Mouse (Mus musculus): Measurements from ENCODE around the gene Olfr308. TPM values are rescaled to one million over a fixed set of nuclear protein-coding genes. Genes with fewer than 3 reads are reported as not detected.
"Not testable (repeated sequence)": the region's sequence is repeated elsewhere in the genome, so short reads cannot be mapped to it uniquely, and the experiment has no call there.

Olfr308 gene
- polyA plus RNA-seq (2011; ENCODE audit: insufficient read depth, insufficient read length, low replicate concordance, missing spikeins): not detected in 2 replicates

- H3K27ac ChIP-seq (ENCODE audit: control insufficient read depth, insufficient read depth, low read depth, low read length, poor library complexity): no peak within 1 kb of the TSS
- H3K4me1 ChIP-seq (ENCODE audit: control insufficient read depth, insufficient read depth, low read length): no peaks in the 10 kb centered on the region
- H3K4me3 ChIP-seq (replicated peaks; ENCODE audit: control insufficient read depth, low read depth, low read length): no peak within 1 kb of the TSS
- TF ChIP-seq CTCF (IDR thresholded peaks at IDR 0.05; ENCODE audit: control insufficient read depth, insufficient read depth, low read length) (no peak), POLR2A (IDR thresholded peaks at IDR 0.05; ENCODE audit: borderline replicate concordance, control insufficient read depth, low read depth, low read length) (no peak)
These were observed at the start of gene Olfr308 for GRCm38 (mm10) chr7:86325530-86325929. TSS of gene Olfr308 (minus strand) at chr7:86325630.

DNA sequence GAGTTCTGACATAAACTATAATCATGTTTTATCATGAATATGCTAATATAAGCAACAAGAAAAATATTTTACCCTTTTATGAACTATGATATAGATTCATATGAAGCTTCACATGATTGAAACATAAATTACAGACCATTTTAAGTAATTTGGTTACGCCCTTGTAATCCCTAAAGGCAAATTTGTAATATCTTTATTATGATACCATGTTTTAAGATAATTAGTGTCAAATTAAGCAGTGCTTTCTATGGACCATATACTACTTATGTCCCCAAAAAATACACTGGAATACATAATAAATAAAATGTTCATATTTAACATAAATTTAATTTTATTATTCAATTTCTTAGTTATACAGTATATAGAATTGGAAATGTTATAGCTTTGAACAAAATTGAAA, 41.4 kb upstream of the Olfr308 start, which contains the start of gene Olfr305:
TSS of gene Olfr305 (minus strand) at position 101 of the 400 bp plus-strand sequence.
- 77% methylated on average over 1 of the region's 1 CpGs for WGBS
- Histone ChIP-seq H3K27ac (ENCODE audit: control insufficient read depth, insufficient read depth, low read depth, low read length, poor library complexity) (no peak within 1 kb of the TSS), H3K4me3 (replicated peaks; ENCODE audit: control insufficient read depth, low read depth, low read length) (no peak within 1 kb of the TSS), H3K4me1 (ENCODE audit: control insufficient read depth, insufficient read depth, low read length) (no peaks in the 10 kb centered on the region)
- no peak for TF ChIP-seq CTCF (IDR thresholded peaks at IDR 0.05; ENCODE audit: control insufficient read depth, insufficient read depth, low read length)
- no peak for TF ChIP-seq POLR2A (IDR thresholded peaks at IDR 0.05; ENCODE audit: borderline replicate concordance, control insufficient read depth, low read depth, low read length)

- H3K4me3 ChIP-seq (replicated peaks; ENCODE audit: control insufficient read depth, low read depth, low read length); H3K4me1 ChIP-seq (ENCODE audit: control insufficient read depth, insufficient read depth, low read length); H3K27ac ChIP-seq (ENCODE audit: control insufficient read depth, insufficient read depth, low read depth, low read length, poor library complexity): not testable (repeated sequence)
- 87% methylated on average over 9 of the region's 9 CpGs for WGBS
These were observed 20.9 kb upstream of the Olfr308 start for GRCm38 (mm10) chr7:86346296-86346695.

DNA sequence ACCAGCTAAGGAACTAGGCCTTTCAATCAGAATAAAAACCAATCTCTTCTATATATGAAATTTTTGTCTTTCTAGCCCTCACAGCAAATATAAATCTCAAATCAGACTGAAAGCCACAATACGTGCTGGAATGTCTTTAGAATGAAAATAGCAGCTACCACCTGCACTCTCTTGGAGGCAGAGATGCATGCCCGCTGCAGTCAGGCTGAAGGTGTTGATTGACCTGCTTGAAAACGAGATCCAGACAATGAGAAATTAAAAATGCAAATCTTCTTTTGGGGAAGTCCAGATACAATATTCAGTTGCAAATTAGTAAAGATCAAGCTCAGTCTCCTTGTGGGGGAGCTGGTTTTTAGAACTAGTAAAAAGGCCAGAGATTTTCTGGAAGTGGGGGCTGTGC, 18.8 kb upstream of the Olfr308 start:
- no peak overlapping the region for H3K4me3 ChIP-seq (replicated peaks; ENCODE audit: control insufficient read depth, low read depth, low read length)
- no peaks in the 10 kb centered on the region for H3K4me1 ChIP-seq (ENCODE audit: control insufficient read depth, insufficient read depth, low read length)
- TF ChIP-seq POLR2A (IDR thresholded peaks at IDR 0.05; ENCODE audit: borderline replicate concordance, control insufficient read depth, low read depth, low read length) (no peak), CTCF (IDR thresholded peaks at IDR 0.05; ENCODE audit: control insufficient read depth, insufficient read depth, low read length) (no peak)
- 66% methylated on average over 3 of the region's 3 CpGs for WGBS
- H3K27ac ChIP-seq (ENCODE audit: control insufficient read depth, insufficient read depth, low read depth, low read length, poor library complexity): no peak overlapping the region

DNA sequence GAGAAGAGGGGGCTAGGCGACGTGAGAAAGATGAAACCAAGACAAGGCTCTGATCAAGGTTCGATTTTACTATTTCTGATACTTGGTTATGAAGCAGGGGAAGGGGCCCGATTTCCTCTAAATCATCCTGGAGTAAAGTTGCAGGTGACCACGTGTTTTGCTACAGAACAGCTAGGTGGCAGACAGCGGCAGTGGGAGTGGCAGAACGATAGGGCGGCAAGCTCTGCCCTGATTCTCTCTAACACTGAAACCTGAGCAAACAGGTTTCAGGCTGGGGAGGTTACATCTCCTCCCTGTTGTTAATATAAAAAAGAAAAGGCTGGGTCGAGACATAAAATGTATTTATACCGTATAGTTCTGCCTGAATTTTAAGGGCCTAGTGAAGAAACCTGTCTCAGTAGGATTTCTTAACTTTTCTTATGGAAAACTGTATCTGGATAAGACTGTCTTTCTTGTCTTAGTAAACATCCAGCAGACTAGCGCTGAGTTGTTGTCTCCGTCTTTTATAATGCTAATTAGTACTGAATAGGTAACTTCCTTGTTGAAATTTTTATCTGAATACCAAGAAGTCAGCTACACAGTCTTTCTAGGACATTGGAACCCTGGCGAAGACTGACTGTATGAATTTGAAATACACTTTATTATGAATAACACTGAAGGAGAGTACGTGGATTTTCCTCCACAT, 17.6 kb upstream of the Olfr308 start:
- 72% methylated on average over 14 of the region's 14 CpGs for WGBS
- Histone ChIP-seq H3K27ac (ENCODE audit: control insufficient read depth, insufficient read depth, low read depth, low read length, poor library complexity) (no peak overlapping the region), H3K4me3 (replicated peaks; ENCODE audit: control insufficient read depth, low read depth, low read length) (no peak overlapping the region), H3K4me1 (ENCODE audit: control insufficient read depth, insufficient read depth, low read length) (no peaks in the 10 kb centered on the region)
- TF ChIP-seq CTCF (IDR thresholded peaks at IDR 0.05; ENCODE audit: control insufficient read depth, insufficient read depth, low read length): no peak
- no peak for TF ChIP-seq POLR2A (IDR thresholded peaks at IDR 0.05; ENCODE audit: borderline replicate concordance, control insufficient read depth, low read depth, low read length)

DNA sequence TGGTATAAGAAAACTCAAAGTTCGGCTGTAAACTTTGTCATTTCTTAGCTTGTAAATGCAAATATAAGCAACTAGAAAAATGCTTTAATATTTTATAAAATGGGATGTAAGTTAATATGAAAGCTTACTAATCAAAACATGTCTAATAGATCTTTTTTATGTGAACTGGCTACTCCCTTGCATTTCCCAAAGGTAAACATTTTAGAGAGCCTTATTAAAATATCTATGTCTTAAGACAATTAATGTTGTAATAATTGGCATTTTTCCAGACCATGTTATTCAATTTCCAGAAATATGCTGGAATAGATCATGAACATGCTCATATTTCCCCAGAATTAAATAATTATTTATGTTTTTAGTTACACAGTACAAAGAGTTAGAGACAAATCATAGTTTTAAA, 12.1 kb upstream of the Olfr308 start, which contains the start of gene Olfr307:
TSS of gene Olfr307 (minus strand) at position 101 of the 400 bp plus-strand sequence.
- TF ChIP-seq POLR2A (IDR thresholded peaks at IDR 0.05; ENCODE audit: borderline replicate concordance, control insufficient read depth, low read depth, low read length) (no peak), CTCF (IDR thresholded peaks at IDR 0.05; ENCODE audit: control insufficient read depth, insufficient read depth, low read length) (no peak)
- Histone ChIP-seq H3K4me3 (replicated peaks; ENCODE audit: control insufficient read depth, low read depth, low read length) (no peak within 1 kb of the TSS), H3K27ac (ENCODE audit: control insufficient read depth, insufficient read depth, low read depth, low read length, poor library complexity) (no peak within 1 kb of the TSS), H3K4me1 (ENCODE audit: control insufficient read depth, insufficient read depth, low read length) (no peaks in the 10 kb centered on the region)
- 67% methylated on average over 1 of the region's 1 CpGs for WGBS

DNA sequence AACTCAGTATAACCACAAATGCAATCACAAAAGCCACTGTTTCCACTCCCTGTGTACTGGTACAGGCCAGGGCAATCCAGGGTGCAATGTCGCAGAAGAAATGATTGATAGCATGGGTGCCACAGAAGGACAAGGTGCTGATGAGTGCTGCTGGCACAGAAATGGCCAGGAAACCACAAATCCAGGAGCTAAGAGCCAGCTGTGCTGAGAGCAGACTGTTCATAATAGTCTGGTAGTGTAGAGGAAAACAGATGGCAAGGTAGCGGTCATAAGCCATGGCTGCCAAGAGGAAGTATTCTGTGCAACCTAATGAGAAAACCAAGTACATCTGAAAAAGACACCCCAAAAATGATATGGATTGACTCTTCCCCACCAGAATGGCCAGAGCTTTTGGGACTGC, 4.1 kb downstream of the Olfr308 start:
- 51% methylated on average over 2 of the region's 2 CpGs for WGBS
- no peak for TF ChIP-seq POLR2A (IDR thresholded peaks at IDR 0.05; ENCODE audit: borderline replicate concordance, control insufficient read depth, low read depth, low read length)
- TF ChIP-seq CTCF (IDR thresholded peaks at IDR 0.05; ENCODE audit: control insufficient read depth, insufficient read depth, low read length): no peak

GRCm38 (mm10) chr7:86313608-86314007, 11.8 kb downstream of the Olfr308 start, which contains the start of gene Olfr309:
TSS of gene Olfr309 (minus strand) at chr7:86313708.
- Histone ChIP-seq H3K4me3 (replicated peaks; ENCODE audit: control insufficient read depth, low read depth, low read length) (no peak within 1 kb of the TSS), H3K4me1 (ENCODE audit: control insufficient read depth, insufficient read depth, low read length) (no peaks in the 10 kb centered on the region), H3K27ac (ENCODE audit: control insufficient read depth, insufficient read depth, low read depth, low read length, poor library complexity) (no peak within 1 kb of the TSS)
- TF ChIP-seq POLR2A (IDR thresholded peaks at IDR 0.05; ENCODE audit: borderline replicate concordance, control insufficient read depth, low read depth, low read length) (no peak), CTCF (IDR thresholded peaks at IDR 0.05; ENCODE audit: control insufficient read depth, insufficient read depth, low read length) (no peak)
- WGBS: 70% methylated on average over 2 of the region's 2 CpGs

More for the DNA sequence above, 4.1 kb downstream of the Olfr308 start:
- Histone ChIP-seq H3K4me3 (replicated peaks; ENCODE audit: control insufficient read depth, low read depth, low read length) (no peak overlapping the region), H3K4me1 (ENCODE audit: control insufficient read depth, insufficient read depth, low read length) (no peaks in the 10 kb centered on the region), H3K27ac (ENCODE audit: control insufficient read depth, insufficient read depth, low read depth, low read length, poor library complexity) (no peak overlapping the region)

DNA sequence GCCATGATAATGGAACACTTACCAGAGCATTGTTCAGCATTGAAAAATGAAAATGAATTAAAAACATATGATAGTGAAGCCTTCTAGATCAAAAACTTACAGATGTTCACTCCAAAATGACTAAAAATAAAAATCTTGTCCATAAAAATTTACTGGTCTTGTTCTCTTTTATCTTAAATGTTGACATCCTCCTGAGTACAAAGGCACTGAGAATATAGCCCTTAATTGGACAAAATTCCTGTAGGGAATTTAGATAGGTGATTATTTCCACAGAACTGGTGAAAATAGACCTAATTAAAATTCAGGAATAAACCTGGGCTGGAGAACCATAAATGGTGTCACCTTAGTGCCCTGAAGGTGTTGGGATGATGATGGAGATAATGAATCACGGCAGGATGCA, 48.4 kb downstream of the Olfr308 start, which contains the start of gene Olfr310:
TSS of gene Olfr310 (minus strand) at position 101 of the 400 bp plus-strand sequence.
- WGBS: 73% methylated on average over 1 of the region's 1 CpGs
- TF ChIP-seq CTCF (IDR thresholded peaks at IDR 0.05; ENCODE audit: control insufficient read depth, insufficient read depth, low read length) (no peak), POLR2A (IDR thresholded peaks at IDR 0.05; ENCODE audit: borderline replicate concordance, control insufficient read depth, low read depth, low read length) (no peak)
- no peaks in the 10 kb centered on the region for H3K4me1 ChIP-seq (ENCODE audit: control insufficient read depth, insufficient read depth, low read length)
- H3K4me3 ChIP-seq (replicated peaks; ENCODE audit: control insufficient read depth, low read depth, low read length): no peak within 1 kb of the TSS
- H3K27ac ChIP-seq (ENCODE audit: control insufficient read depth, insufficient read depth, low read depth, low read length, poor library complexity): no peak within 1 kb of the TSS
